Mouse (Mus musculus): ENCODE measurements around the gene Tmem198.

DNA sequence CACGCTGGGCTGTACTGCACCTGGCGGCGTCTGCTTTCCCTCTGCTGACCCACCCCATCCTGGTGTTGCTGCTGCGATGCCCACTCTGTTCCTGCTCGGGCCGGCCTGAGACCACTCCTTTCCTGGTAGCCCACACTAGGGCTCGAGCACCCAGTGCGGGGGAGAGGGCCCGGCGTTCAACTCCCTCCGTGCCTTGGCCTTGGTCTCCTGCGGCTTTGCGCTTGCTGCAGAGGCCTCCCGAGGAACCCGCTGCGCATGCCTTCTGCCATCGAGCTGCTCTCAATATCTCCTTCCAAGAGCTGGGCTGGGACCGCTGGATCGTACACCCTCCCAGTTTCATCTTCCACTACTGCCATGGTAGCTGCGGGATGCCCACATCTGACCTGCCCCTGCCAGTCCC is 30.3 kb downstream of the Tmem198 start:
- no peak for TF ChIP-seq CTCF (IDR thresholded peaks at IDR 0.05; ENCODE audit: low read depth, low read length)
- no peak for TF ChIP-seq POLR2A (IDR thresholded peaks at IDR 0.05; ENCODE audit: insufficient read depth, low read length)
